Mouse (Mus musculus) E14TG2a.4 (cell line): Measurements from ENCODE around the gene Caskin1.

Source experiments
- H3K27me3 ChIP-seq: 2 replicates; pipeline ENCODE4 v1.6.1; 2014; ENCODE audit warnings: low read length, control low read depth; ENCODE audit not compliant: insufficient read depth
- H3K36me3 ChIP-seq: 2 replicates; pipeline ENCODE4 v1.6.1; 2014; ENCODE audit warnings: low read length, control low read depth; ENCODE audit not compliant: insufficient read depth
- H3K4me1 ChIP-seq: replicated peaks from 2 replicates; pipeline ENCODE4 v1.6.1; 2014; ENCODE audit warnings: low read depth, low read length, control low read depth
- H3K4me3 ChIP-seq: replicated peaks from 2 replicates; pipeline ENCODE4 v1.5.1; 2014; ENCODE audit warnings: mild to moderate bottlenecking, low read length
- H3K9me3 ChIP-seq: 2 replicates; pipeline ENCODE4 v1.6.1; 2014; ENCODE audit warnings: low read length, control low read depth
- CTCF ChIP-seq: conservative IDR thresholded peaks from 2 replicates; pipeline ENCODE4 v1.5.1; 2014; ENCODE audit warnings: low read length
- NANOG ChIP-seq: IDR thresholded peaks from 2 replicates; pipeline ENCODE4 v1.6.1; 2014; ENCODE audit warnings: borderline replicate concordance, low read length, mixed read lengths
- POU5F1 ChIP-seq: IDR thresholded peaks from 2 replicates; pipeline ENCODE4 v1.6.1; 2014; ENCODE audit warnings: low read length, borderline replicate concordance

Gene Caskin1

GRCm38 (mm10) chr17:24520450-24520849, 32.0 kb downstream of the Caskin1 start:
- H3K9me3 ChIP-seq: no peaks in the 10 kb centered on the region
- no peak overlapping the region for H3K4me3 ChIP-seq
- peaks cover 87% of the 10 kb centered on the region for H3K36me3 ChIP-seq
- H3K27me3 ChIP-seq: no peaks in the 10 kb centered on the region
- peaks cover 39% of the 10 kb centered on the region for H3K4me1 ChIP-seq
- TF ChIP-seq CTCF: no peak
- TF ChIP-seq POU5F1: no peak
- no peak for TF ChIP-seq NANOG

GRCm38 (mm10) chr17:24524734-24525133, 36.3 kb downstream of the Caskin1 start:
- Histone ChIP-seq H3K4me3 (0 out of 2 replicates have a peak overlapping the region, but pooled peaks have one; percentile 17), H3K27me3 (no peaks in the 10 kb centered on the region), H3K36me3 (peaks cover 71% of the 10 kb centered on the region), H3K9me3 (no peaks in the 10 kb centered on the region), H3K4me1 (peaks cover 44% of the 10 kb centered on the region)
- no peak for TF ChIP-seq NANOG
- no peak for TF ChIP-seq CTCF
- TF ChIP-seq POU5F1: no peak

- TF ChIP-seq NANOG (no peak), CTCF (no peak), POU5F1 (no peak)
- peaks cover 68% of the 10 kb centered on the region for H3K36me3 ChIP-seq
- peak overlapping the region; percentile 99 for H3K4me3 ChIP-seq
- H3K4me1 ChIP-seq: peaks cover 57% of the 10 kb centered on the region
- no peaks in the 10 kb centered on the region for H3K27me3 ChIP-seq
- no peaks in the 10 kb centered on the region for H3K9me3 ChIP-seq
Measured at GRCm38 (mm10) chr17:24527315-24527714, 38.9 kb downstream of the Caskin1 start.

GRCm38 (mm10) chr17:24527723-24528559, 39.5 kb downstream of the Caskin1 start, which contains the start of gene Traf7:
Gene Traf7 (minus strand): TSS chr17:24527938.
- Histone ChIP-seq H3K9me3 (no peaks in the 10 kb centered on the region), H3K36me3 (peaks cover 65% of the 10 kb centered on the region), H3K4me3 (peak within 1 kb of the TSS; percentile 99), H3K4me1 (peaks cover 64% of the 10 kb centered on the region), H3K27me3 (no peaks in the 10 kb centered on the region)
- TF ChIP-seq CTCF (no peak), NANOG (peak; percentile 19; the same call in 1 of the 2 replicates), POU5F1 (no peak)

- H3K4me1 ChIP-seq: peaks cover 66% of the 10 kb centered on the region
- no peaks in the 10 kb centered on the region for H3K9me3 ChIP-seq
- TF ChIP-seq CTCF: no peak
- TF ChIP-seq NANOG: no peak
- TF ChIP-seq POU5F1: no peak
- H3K36me3 ChIP-seq: peaks cover 60% of the 10 kb centered on the region
- H3K4me3 ChIP-seq: peak overlapping the region; percentile 96
- H3K27me3 ChIP-seq: no peaks in the 10 kb centered on the region
Measured at GRCm38 (mm10) chr17:24528560-24528918, 40.1 kb downstream of the Caskin1 start.

- TF ChIP-seq CTCF: peak; percentile 50
- no peak for TF ChIP-seq NANOG
- peaks cover 60% of the 10 kb centered on the region for H3K36me3 ChIP-seq
Measured at GRCm38 (mm10) chr17:24529007-24529451, 40.6 kb downstream of the Caskin1 start.

GRCm38 (mm10) chr17:24529883-24530282, 41.5 kb downstream of the Caskin1 start:
- Histone ChIP-seq H3K9me3 (no peaks in the 10 kb centered on the region), H3K27me3 (no peaks in the 10 kb centered on the region), H3K36me3 (peaks cover 54% of the 10 kb centered on the region), H3K4me1 (peaks cover 66% of the 10 kb centered on the region), H3K4me3 (peak overlapping the region; percentile 96)
- TF ChIP-seq NANOG (no peak), POU5F1 (no peak), CTCF (no peak)

More at GRCm38 (mm10) chr17:24529007-24529451, 40.6 kb downstream of the Caskin1 start:
- Histone ChIP-seq H3K4me1 (peaks cover 70% of the 10 kb centered on the region), H3K4me3 (peak overlapping the region; percentile 96), H3K27me3 (no peaks in the 10 kb centered on the region), H3K9me3 (no peaks in the 10 kb centered on the region)

GRCm38 (mm10) chr17:24530361-24531050, 42.1 kb downstream of the Caskin1 start:
- no peaks in the 10 kb centered on the region for H3K27me3 ChIP-seq
- H3K9me3 ChIP-seq: no peaks in the 10 kb centered on the region
- H3K4me1 ChIP-seq: peaks cover 63% of the 10 kb centered on the region
- H3K4me3 ChIP-seq: peak overlapping the region; percentile 96
- TF ChIP-seq CTCF (0 out of 2 replicates have a peak, but pooled peaks have one; percentile 22), POU5F1 (no peak)
- peaks cover 47% of the 10 kb centered on the region for H3K36me3 ChIP-seq
